Mouse (Mus musculus) lung, adult 2 months (tissue): ENCODE measurements at regions not wholly inside any gene's neighbourhood (a gene's known extent, or its start where the extent isn't known, plus 50 kb on each side); places are given as distances from the start of the nearest gene placed in this dataset.

Experiments used
- CTCF ChIP-seq: fragments of 200-500 bp; IDR thresholded peaks from 2 replicates; pipeline ENCODE4 v1.5.1; 2011; ENCODE audit warnings: mild to moderate bottlenecking, low read length, control low read depth; ENCODE audit not compliant: insufficient read depth
- POLR2A ChIP-seq: fragments of 200-500 bp; IDR thresholded peaks from 2 replicates; pipeline ENCODE4 v1.6.1; 2011; ENCODE audit warnings: low read depth, mild to moderate bottlenecking, control low read depth, low read length, borderline replicate concordance; ENCODE audit errors: extremely low read depth

GRCm38 (mm10) chr2:78388001-78388400 lies 441.8 kb upstream of the Cwc22 start:
- TF ChIP-seq CTCF (no peak), POLR2A (no peak)
